Mouse (Mus musculus): Measurements from ENCODE around the gene Galnt9.

GRCm38 (mm10) chr5:110553315-110553714, 9.2 kb downstream of the Galnt9 start:
- TF ChIP-seq CTCF (IDR thresholded peaks at IDR 0.05; ENCODE audit: borderline replicate concordance, extremely low read depth, insufficient read depth, insufficient read length), result no peak
- TF ChIP-seq POLR2A (IDR thresholded peaks at IDR 0.05; ENCODE audit: borderline replicate concordance, extremely low read depth, insufficient read depth, insufficient read length, poor library complexity, severe bottlenecking), result no peak

Measured in brain, embryonic 14.5 days (tissue).